Mouse (Mus musculus): Measurements from ENCODE around the gene Gatad2a.

- no peak for TF ChIP-seq NANOG (IDR thresholded peaks at IDR 0.05; ENCODE audit: borderline replicate concordance, low read length)
- no peak for TF ChIP-seq CTCF (conservative IDR thresholded peaks at IDR 0.05; ENCODE audit: low read length)
Observed at GRCm38 (mm10) chr8:69923986-69924385, 72.2 kb downstream of the Gatad2a start.
